Mouse (Mus musculus) lung, adult 2 months (tissue): ENCODE measurements around the gene Jup. TPM values are rescaled to one million over a fixed set of nuclear protein-coding genes. Genes with fewer than 3 reads are reported as not detected.
A peak's percentile ranks its signal among the peaks of the same experiment; 100 is the strongest.
"Not testable (repeated sequence)": the region's sequence is repeated elsewhere in the genome, so short reads cannot be mapped to it uniquely, and the experiment has no call there.

ENCODE experiments used
- DNase-seq: peaks from one replicate; pipeline ENCODE4 v3.0.0; 2022
- H3K4me1 ChIP-seq: fragments of 200-500 bp; 2 replicates; pipeline ENCODE4 v1.6.1; 2011; ENCODE audit warnings: low read length; ENCODE audit not compliant: control insufficient read depth, insufficient read depth
- H3K4me3 ChIP-seq: fragments of 200-500 bp; replicated peaks from 2 replicates; pipeline ENCODE3; 2011; ENCODE audit warnings: low read depth, mild to moderate bottlenecking, control low read depth, low read length; ENCODE audit errors: extremely low read depth
- CTCF ChIP-seq: fragments of 200-500 bp; IDR thresholded peaks from 2 replicates; pipeline ENCODE4 v1.5.1; 2011; ENCODE audit warnings: mild to moderate bottlenecking, low read length, control low read depth; ENCODE audit not compliant: insufficient read depth
- POLR2A ChIP-seq: fragments of 200-500 bp; IDR thresholded peaks from 2 replicates; pipeline ENCODE4 v1.6.1; 2011; ENCODE audit warnings: low read depth, mild to moderate bottlenecking, control low read depth, low read length, borderline replicate concordance; ENCODE audit errors: extremely low read depth
- WGBS: fragments of 180-500 bp; shearing (Covaris S2); methylation state at CpG from one replicate; pipeline ENCODE4 v1.1.7; 2018; 5-methylcytosine and 5-hydroxymethylcytosine counted together
- polyA plus RNA-seq: library from polyadenylated mRNA; depleted of rRNA; stranded (reverse); fragments of >200 nt; gene quantifications from 2 replicates; pipeline ENCODE4 v1.2.3, GENCODE M21; 2012

Gene Jup
- polyA plus RNA-seq, 1 experiment, result 631 TPM

GRCm38 (mm10) chr11:100332766-100333515 lies 64.6 kb downstream of the Jup start:
- DNase-seq, result no peak
- WGBS, result 59% methylated on average over 9 of the region's 9 CpGs
- H3K4me1 ChIP-seq, result no peaks in the 10 kb centered on the region
- no peak overlapping the region for H3K4me3 ChIP-seq
- TF ChIP-seq CTCF (no peak), POLR2A (no peak)

GRCm38 (mm10) chr11:100330816-100331375 lies 66.7 kb downstream of the Jup start:
- DNase-seq, H3K4me1 ChIP-seq, H3K4me3 ChIP-seq: not testable (repeated sequence)
- 44% methylated on average over 8 of the region's 8 CpGs for WGBS

DNA sequence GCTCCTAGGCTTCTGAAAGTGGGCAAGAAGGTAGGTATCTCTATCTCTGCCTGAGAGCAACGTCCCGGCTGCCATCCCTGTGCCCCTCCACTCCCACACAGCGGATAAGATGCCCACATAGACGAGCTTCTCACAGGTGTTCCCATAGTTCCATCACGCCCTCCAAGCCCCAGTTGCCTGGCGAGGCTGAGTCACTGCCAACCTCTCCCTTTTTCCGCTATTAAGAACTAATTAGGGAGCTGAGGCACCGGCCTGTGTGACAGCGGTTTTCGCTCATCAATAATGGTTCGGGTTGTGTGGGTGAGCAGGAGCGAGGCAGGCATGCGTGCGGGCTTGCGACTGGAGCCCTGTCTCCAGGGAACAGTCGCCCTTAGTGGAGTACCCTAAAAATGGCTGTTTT lies 67.3 kb downstream of the Jup start:
- TF ChIP-seq CTCF, result no peak
- TF ChIP-seq POLR2A, result no peak
- DNase-seq, result no peak
- no peak overlapping the region for H3K4me3 ChIP-seq
- WGBS, result 51% methylated on average over 16 of the region's 16 CpGs
- no peaks in the 10 kb centered on the region for H3K4me1 ChIP-seq

GRCm38 (mm10) chr11:100327761-100328160 lies 69.8 kb downstream of the Jup start:
- H3K4me1 ChIP-seq, result no peaks in the 10 kb centered on the region
- no peak overlapping the region for H3K4me3 ChIP-seq
- 65% methylated on average over 6 of the region's 6 CpGs for WGBS
- TF ChIP-seq CTCF, result no peak
- TF ChIP-seq POLR2A, result no peak
- no peak for DNase-seq

- no peak for TF ChIP-seq POLR2A
- TF ChIP-seq CTCF, result no peak
- Histone ChIP-seq H3K4me3 (no peak overlapping the region), H3K4me1 (peaks cover under 1% of the 10 kb centered on the region; the same call in 1 of the 2 replicates)
- DNase-seq, result no peak
- WGBS, result 60% methylated on average over 11 of the region's 11 CpGs
Observed at GRCm38 (mm10) chr11:100327316-100327715, 70.2 kb downstream of the Jup start.

- TF ChIP-seq CTCF (no peak), POLR2A (no peak)
- WGBS, result 66% methylated on average over 11 of the region's 11 CpGs
Observed at GRCm38 (mm10) chr11:100325062-100325629, 72.4 kb downstream of the Jup start.

DNA sequence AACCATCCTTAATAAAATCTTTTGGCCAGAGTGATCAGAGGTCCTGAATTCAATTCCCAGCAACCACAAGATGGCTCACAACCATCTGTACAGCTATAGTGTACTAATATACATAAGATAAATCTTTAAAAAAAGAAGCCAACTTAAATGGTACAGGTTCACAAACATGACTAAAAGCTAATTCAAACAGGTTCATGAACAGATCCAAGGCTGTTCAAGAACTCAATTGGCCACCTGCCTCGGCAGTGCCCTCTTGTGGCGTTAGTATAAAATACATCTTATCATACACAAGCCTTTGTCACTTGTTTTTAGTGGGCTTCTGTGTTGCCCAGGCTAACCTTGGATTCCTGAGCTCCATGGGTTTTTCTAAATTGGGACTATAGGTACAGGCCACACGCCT lies 74.0 kb downstream of the Jup start:
- DNase-seq, result peak; percentile 36
- 25% methylated on average over 3 of the region's 3 CpGs for WGBS
- TF ChIP-seq CTCF (peak; percentile 73), POLR2A (no peak)
- H3K4me1 ChIP-seq, result peaks cover 2% of the 10 kb centered on the region; the same call in 1 of the 2 replicates
- no peak overlapping the region for H3K4me3 ChIP-seq

More at GRCm38 (mm10) chr11:100325062-100325629, 72.4 kb downstream of the Jup start:
- DNase-seq, result no peak
- Histone ChIP-seq H3K4me1 (peaks cover 2% of the 10 kb centered on the region; the same call in 1 of the 2 replicates), H3K4me3 (no peak overlapping the region)

DNA sequence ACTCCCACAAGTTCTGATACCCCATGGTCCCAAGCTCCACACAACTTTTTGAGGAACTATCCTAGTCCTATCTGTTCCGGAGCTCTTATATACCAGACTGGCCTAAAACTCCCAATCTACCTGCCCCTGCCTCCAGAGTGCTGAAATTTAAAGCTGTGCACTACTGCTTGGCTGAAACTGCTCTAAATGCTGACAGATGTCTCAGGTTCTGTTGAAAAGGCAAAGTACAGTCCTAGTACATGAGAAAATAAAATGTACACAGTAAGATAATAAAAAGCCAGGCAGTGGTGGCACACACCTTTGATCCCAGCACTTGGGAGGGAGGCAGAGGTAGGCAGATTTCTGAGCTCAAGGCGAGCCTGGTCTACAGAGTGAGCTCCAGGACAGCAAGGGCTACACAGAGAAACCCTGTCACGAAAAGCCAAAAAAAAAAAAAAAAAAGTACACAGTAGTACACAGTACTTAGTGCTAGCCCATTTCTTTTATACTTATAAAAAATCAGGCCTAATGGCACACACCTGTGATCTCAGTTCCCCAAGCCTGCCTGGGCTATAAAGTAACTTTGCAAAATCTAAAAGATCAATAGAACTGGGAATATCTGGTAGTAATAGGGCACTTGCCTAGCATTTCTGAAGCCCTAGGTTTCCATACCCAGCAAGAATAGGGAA lies 74.8 kb downstream of the Jup start:
- 67% methylated on average over 3 of the region's 3 CpGs for WGBS
- DNase-seq, result no peak
- no peak for TF ChIP-seq CTCF
- TF ChIP-seq POLR2A, result no peak
- Histone ChIP-seq H3K4me1 (peaks cover 2% of the 10 kb centered on the region; the same call in 1 of the 2 replicates), H3K4me3 (no peak overlapping the region)

DNA sequence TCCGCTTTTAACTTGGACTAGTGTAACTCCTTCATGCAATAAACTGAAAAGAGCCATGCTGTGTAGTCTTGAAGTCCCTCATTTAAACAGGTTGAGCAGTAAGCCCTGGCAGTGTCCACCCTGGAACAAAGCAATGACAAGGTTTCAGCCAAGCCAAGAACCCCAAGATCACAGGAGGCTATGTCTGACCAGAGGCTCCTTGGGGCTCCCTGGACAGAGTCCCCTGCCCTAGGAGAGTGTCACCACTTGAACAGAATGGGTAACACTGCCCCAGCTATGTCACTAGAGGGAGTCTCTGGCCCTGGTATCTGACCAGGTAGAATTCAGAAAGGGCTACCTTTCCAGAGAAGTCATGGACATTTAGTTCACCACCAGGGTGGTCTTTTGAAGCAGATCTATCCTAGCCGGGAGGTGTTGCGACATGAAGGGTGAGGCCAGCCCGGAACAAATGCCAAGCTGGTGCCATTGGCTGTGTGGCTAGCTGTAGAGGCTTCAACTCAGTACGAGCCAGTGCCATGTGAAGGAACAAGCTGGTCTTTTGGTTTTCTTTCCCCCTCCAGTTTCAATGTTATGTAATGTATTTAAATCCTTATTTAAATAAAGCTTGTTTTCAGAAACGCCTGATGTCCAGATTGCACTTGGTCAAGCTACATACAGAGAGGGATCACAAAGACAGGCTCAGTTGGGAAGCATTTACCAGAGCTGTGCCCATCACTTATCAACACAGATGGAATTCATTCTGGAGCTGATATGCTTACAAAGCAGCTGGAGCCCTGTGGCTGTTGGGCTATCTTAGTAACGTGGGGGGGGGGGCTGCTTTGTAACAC lies 75.9 kb downstream of the Jup start:
- peak; percentile 28; the same call in 1 of the 2 replicates for TF ChIP-seq POLR2A

GRCm38 (mm10) chr11:100320701-100321410 lies 76.7 kb downstream of the Jup start:
- not testable (repeated sequence) for H3K4me1 ChIP-seq, DNase-seq
- H3K4me3 ChIP-seq, result peak overlapping the region; percentile 97
- 8% methylated on average over 11 of the region's 11 CpGs for WGBS

More for the DNA sequence above, 75.9 kb downstream of the Jup start:
- WGBS, result 46% methylated on average over 7 of the region's 7 CpGs
- H3K4me1 ChIP-seq, H3K4me3 ChIP-seq: not testable (repeated sequence)
- DNase-seq, result peak; percentile 12
